10 mouse cellular contexts compared by ENCODE assay signal in the genomic region with DNA sequence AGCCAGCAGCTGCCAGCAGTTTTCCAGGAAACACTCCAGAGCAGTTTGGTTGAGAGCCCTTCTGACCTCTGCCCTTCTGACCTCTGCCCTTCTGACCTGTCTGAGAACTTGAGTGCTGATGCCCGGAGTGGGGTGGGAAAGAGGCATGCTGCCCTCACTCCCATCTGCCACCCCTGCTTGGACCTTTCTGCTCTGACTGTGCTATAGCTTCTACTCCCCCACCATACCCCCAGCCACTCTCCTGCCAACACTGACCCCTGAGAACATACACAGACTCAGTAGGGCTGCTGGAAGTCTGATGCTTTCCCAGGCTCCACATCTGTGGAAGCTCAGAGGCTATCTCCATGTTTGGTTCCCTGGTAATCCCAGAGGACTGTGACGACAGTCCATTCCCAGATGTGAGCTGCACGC.
A peak's percentile ranks its signal among the peaks of the same experiment; 100 is the strongest.
DNase-seq lines count a peak whose midpoint lies in the region; ATAC-seq and TF ChIP-seq lines count a peak whose summit lies in the region.
"Had no signal": no experiment of that assay in that cellular context is flagged by ENCODE, and none has a peak within 500 bp of the region (broad histone marks: within the 10 kb centered on the region; RNA-seq: fewer than 3 reads in every experiment).

No protein-coding gene starts in this region.

- TF ChIP-seq CTCF in hindbrain, postnatal 0 days (IDR thresholded peaks at IDR 0.05; ENCODE audit: low read depth) = no peak
- no peak for TF ChIP-seq CTCF in lung, postnatal 0 days (IDR thresholded peaks at IDR 0.05)
- TF ChIP-seq CTCF in left cerebral cortex, adult 2 months (IDR thresholded peaks at IDR 0.05) = no peak

- H3K4me2 ChIP-seq in hindbrain, postnatal 0 days (ENCODE audit: low read depth, low read length) = no peak overlapping the region
- no peak overlapping the region for H3K4me2 ChIP-seq in lung, postnatal 0 days (replicated peaks; ENCODE audit: low read depth, low read length)
- H3K4me2 ChIP-seq: midbrain, embryonic 13.5 days had no signal

- peaks cover 77% of the 10 kb centered on the region for H3K4me1 ChIP-seq in hindbrain, embryonic 10.5 days (replicated peaks)
- H3K4me1 ChIP-seq in hindbrain, postnatal 0 days (ENCODE audit: insufficient read depth, low read length) = peaks cover 3% of the 10 kb centered on the region; the same call in 1 of the 2 replicates
- H3K4me1 ChIP-seq in lung, postnatal 0 days (ENCODE audit: insufficient read depth, low read depth, low read length) = no peaks in the 10 kb centered on the region

- peak overlapping the region; percentile 53; the same call in 1 of the 2 replicates for H3K27ac ChIP-seq in hindbrain, embryonic 10.5 days
- no peak overlapping the region for H3K27ac ChIP-seq in hindbrain, postnatal 0 days
- H3K27ac ChIP-seq in lung, postnatal 0 days (ENCODE audit: low read length) = no peak overlapping the region
- no peak overlapping the region for H3K27ac ChIP-seq in left cerebral cortex, adult 2 months
- H3K27ac ChIP-seq: midbrain, embryonic 13.5 days had no signal

- no peaks in the 10 kb centered on the region for H3K9me3 ChIP-seq in hindbrain, embryonic 10.5 days
- H3K9me3 ChIP-seq in hindbrain, postnatal 0 days (ENCODE audit: low read length) = no peaks in the 10 kb centered on the region
- H3K9me3 ChIP-seq in lung, postnatal 0 days (ENCODE audit: low read length) = no peaks in the 10 kb centered on the region
- H3K9me3 ChIP-seq: midbrain, embryonic 13.5 days had no signal

- H3K9ac ChIP-seq in hindbrain, postnatal 0 days (replicated peaks; ENCODE audit: low read length) = no peak overlapping the region
- no peak overlapping the region for H3K9ac ChIP-seq in lung, postnatal 0 days (replicated peaks; ENCODE audit: low read depth)
- H3K9ac ChIP-seq: midbrain, embryonic 13.5 days had no signal

- TF ChIP-seq EP300 in lung, postnatal 0 days (IDR thresholded peaks at IDR 0.05) = no peak

- H3K27me3 ChIP-seq in hindbrain, embryonic 10.5 days (ENCODE audit: insufficient read depth, poor library complexity, severe bottlenecking) = peaks cover 4% of the 10 kb centered on the region; the same call in 1 of the 2 replicates
- no peaks in the 10 kb centered on the region for H3K27me3 ChIP-seq in hindbrain, postnatal 0 days (ENCODE audit: insufficient read depth, low read length)
- no peaks in the 10 kb centered on the region for H3K27me3 ChIP-seq in lung, postnatal 0 days (replicated peaks; ENCODE audit: insufficient read depth, low read length)
- H3K27me3 ChIP-seq: midbrain, embryonic 13.5 days had no signal

- intact Hi-C loops in left cerebral cortex, adult 2 months (cut with DNase I) = no loop called here

- no peaks in the 10 kb centered on the region for H3K36me3 ChIP-seq in hindbrain, embryonic 10.5 days
- H3K36me3 ChIP-seq in hindbrain, postnatal 0 days (ENCODE audit: insufficient read depth, low read length) = no peaks in the 10 kb centered on the region
- H3K36me3 ChIP-seq in lung, postnatal 0 days (ENCODE audit: insufficient read depth, low read length) = no peaks in the 10 kb centered on the region
- H3K36me3 ChIP-seq: midbrain, embryonic 13.5 days had no signal

- H3K4me3 ChIP-seq in hindbrain, embryonic 10.5 days = no peak overlapping the region
- H3K4me3 ChIP-seq in hindbrain, postnatal 0 days (ENCODE audit: low read length) = no peak overlapping the region
- no peak overlapping the region for H3K4me3 ChIP-seq in lung, postnatal 0 days (ENCODE audit: low read depth, low read length)
- no peak overlapping the region for H3K4me3 ChIP-seq in left cerebral cortex, adult 2 months
- H3K4me3 ChIP-seq: midbrain, embryonic 13.5 days had no signal

- no peak for ATAC-seq in hindbrain, postnatal 0 days
- peak; percentile 71 for ATAC-seq in lung, postnatal 0 days
- ATAC-seq: midbrain, embryonic 13.5 days had no signal

- WGBS in hindbrain, embryonic 10.5 days = 21% methylated on average over 3 of the region's 3 CpGs
- 25% methylated on average over 3 of the region's 3 CpGs for WGBS in hindbrain, postnatal 0 days
- 17% methylated on average over 3 of the region's 3 CpGs for WGBS in lung, postnatal 0 days

- DNase-seq in hindbrain, embryonic 10.5 days (ENCODE audit: low spot score) = peak; percentile 69
- DNase-seq in hindbrain, postnatal 0 days (ENCODE audit: low spot score) = no peak
- peak; percentile 60 for DNase-seq in embryo, embryonic 11 days
- DNase-seq in kidney, adult 18-20 months = peak; percentile 41
- DNase-seq in lung, postnatal 0 days (ENCODE audit: low spot score) = peak; percentile 21
- DNase-seq in left cerebral cortex, adult 2 months (ENCODE audit: extremely low spot score in 1 of 2, low spot score in 2 of 2) = no peak
- DNase-seq in adrenal gland, postnatal 25 days = no peak
- DNase-seq in left cerebral cortex, adult 11 months (ENCODE audit: low spot score) = no peak
- DNase-seq: adrenal gland, postnatal 10 days had no signal

Comparison
In these comparisons a context has a peak if more than half of its experiments do, and no peak if none do; other contexts are left out.
1. DNase-seq: peak in hindbrain, embryonic 10.5 days (single experiment), embryo, embryonic 11 days (single experiment), kidney, adult 18-20 months (single experiment) and lung, postnatal 0 days (single experiment); none in hindbrain, postnatal 0 days (single experiment), left cerebral cortex, adult 2 months (0 of 2), adrenal gland, postnatal 25 days (single experiment) and left cerebral cortex, adult 11 months (single experiment).